Mouse (Mus musculus) neural tube, embryonic 11.5 days (tissue): Measurements from ENCODE around the gene Gm2a. TPM values are rescaled to one million over a fixed set of nuclear protein-coding genes. Genes with fewer than 3 reads are reported as not detected.

Experiments
- ATAC-seq: fragments of 200-750 bp; cut with Nextera tagmentation; 2 replicates; pipeline ENCODE4 v1.8.0; 2017; ENCODE audit warnings: moderate number of reproducible peaks, mild to moderate bottlenecking, moderate TSS enrichment, moderate library complexity; ENCODE audit not compliant: insufficient read depth, low FRiP score, low TSS enrichment
- DNase-seq: peaks from one replicate; pipeline ENCODE4 v3.0.0-alpha.2; 2015; ENCODE audit warnings: low spot score
- H3K27ac ChIP-seq: fragments of 300-500 bp; sonication (generic); 2 replicates; pipeline ENCODE4 v1.5.1; 2014; ENCODE audit warnings: low read depth, mild to moderate bottlenecking, low read length
- H3K27me3 ChIP-seq: fragments of 300-500 bp; sonication (generic); 2 replicates; pipeline ENCODE4 v1.6.1; 2014; ENCODE audit warnings: mild to moderate bottlenecking, low read length, mixed read lengths; ENCODE audit not compliant: control insufficient read depth, insufficient read depth
- H3K36me3 ChIP-seq: fragments of 300-500 bp; sonication (generic); 2 replicates; pipeline ENCODE4 v1.6.1; 2014; ENCODE audit warnings: mild to moderate bottlenecking, low read length, moderate library complexity, mixed read lengths; ENCODE audit not compliant: control insufficient read depth, insufficient read depth
- H3K4me1 ChIP-seq: fragments of 300-500 bp; sonication (generic); 2 replicates; pipeline ENCODE4 v1.6.1; 2014; ENCODE audit warnings: low read length, mixed read lengths; ENCODE audit not compliant: control insufficient read depth, insufficient read depth
- H3K4me2 ChIP-seq: fragments of 300-500 bp; sonication (generic); 2 replicates; pipeline ENCODE4 v1.6.1; 2014; ENCODE audit warnings: low read depth, mild to moderate bottlenecking, moderate library complexity
- H3K4me3 ChIP-seq: fragments of 300-500 bp; sonication (generic); 2 replicates; pipeline ENCODE4 v1.5.1; 2014; ENCODE audit warnings: low read depth, low read length
- H3K9ac ChIP-seq: fragments of 300-500 bp; sonication (generic); 2 replicates; pipeline ENCODE4 v1.6.1; 2014; ENCODE audit warnings: mild to moderate bottlenecking, low read length
- H3K9me3 ChIP-seq: fragments of 300-500 bp; sonication (generic); 2 replicates; pipeline ENCODE4 v1.6.1; 2016; ENCODE audit warnings: low read length; ENCODE audit not compliant: control insufficient read depth
- WGBS: fragments of 180-500 bp; shearing (Covaris S2); extraction: QIAGEN DNeasy Blood & Tissue Kit; methylation state at CpG from one replicate; pipeline ENCODE4 v1.1.7; 2014; 5-methylcytosine and 5-hydroxymethylcytosine counted together
- polyA plus RNA-seq: library from polyadenylated mRNA; unstranded; fragments of >200 nt; fragmentation: Nextera tagmentation; extraction: Ambion mirVana; gene quantifications from 2 replicates; pipeline ENCODE4 v1.2.1, GENCODE M21; 2014

Gene Gm2a
- polyA plus RNA-seq, 1 experiment from 2014 or later: 13.6 TPM

DNA sequence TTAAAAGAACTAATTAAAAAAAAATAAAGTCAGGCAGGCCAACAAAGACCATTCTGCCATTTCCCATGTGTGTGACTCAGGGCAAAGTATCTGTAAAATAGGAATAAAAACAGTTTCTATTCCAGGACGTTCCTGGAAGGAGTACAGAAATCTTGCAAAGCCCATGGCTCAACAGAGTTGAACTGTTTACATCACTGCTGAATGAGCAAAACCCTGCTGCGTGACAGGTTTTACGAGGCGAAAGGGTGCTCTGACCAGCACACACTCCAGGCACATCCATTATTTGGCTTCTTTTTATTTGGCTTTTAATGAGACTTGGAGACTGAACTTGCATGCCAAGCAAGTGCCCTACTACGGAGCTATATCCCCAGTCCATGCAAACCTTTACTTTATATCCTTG, 46.1 kb downstream of the Gm2a start:
- Histone ChIP-seq H3K27ac (no peak overlapping the region), H3K4me3 (no peak overlapping the region), H3K9ac (no peak overlapping the region), H3K4me2 (no peak overlapping the region), H3K9me3 (no peaks in the 10 kb centered on the region), H3K4me1 (no peaks in the 10 kb centered on the region), H3K36me3 (no peaks in the 10 kb centered on the region), H3K27me3 (no peaks in the 10 kb centered on the region)
- no peak for ATAC-seq
- WGBS: 84% methylated on average over 5 of the region's 5 CpGs
- no peak for DNase-seq

GRCm38 (mm10) chr11:55146855-55147254, 48.9 kb downstream of the Gm2a start:
- ATAC-seq: no peak
- H3K36me3 ChIP-seq: no peaks in the 10 kb centered on the region

GRCm38 (mm10) chr11:55147423-55147822, 49.5 kb downstream of the Gm2a start:
- Histone ChIP-seq H3K27me3 (no peaks in the 10 kb centered on the region), H3K9me3 (no peaks in the 10 kb centered on the region), H3K27ac (no peak overlapping the region), H3K4me3 (no peak overlapping the region), H3K4me1 (no peaks in the 10 kb centered on the region), H3K36me3 (no peaks in the 10 kb centered on the region), H3K4me2 (no peak overlapping the region), H3K9ac (no peak overlapping the region)
- 73% methylated on average over 6 of the region's 6 CpGs for WGBS
- DNase-seq: no peak
- ATAC-seq: no peak

More at GRCm38 (mm10) chr11:55146855-55147254, 48.9 kb downstream of the Gm2a start:
- no peak overlapping the region for H3K4me2 ChIP-seq
- no peak overlapping the region for H3K27ac ChIP-seq
- no peak for DNase-seq
- H3K27me3 ChIP-seq: no peaks in the 10 kb centered on the region
- no peaks in the 10 kb centered on the region for H3K4me1 ChIP-seq
- H3K9ac ChIP-seq: no peak overlapping the region
- WGBS: 63% methylated on average over 1 of the region's 1 CpGs
- no peaks in the 10 kb centered on the region for H3K9me3 ChIP-seq
- H3K4me3 ChIP-seq: no peak overlapping the region

DNA sequence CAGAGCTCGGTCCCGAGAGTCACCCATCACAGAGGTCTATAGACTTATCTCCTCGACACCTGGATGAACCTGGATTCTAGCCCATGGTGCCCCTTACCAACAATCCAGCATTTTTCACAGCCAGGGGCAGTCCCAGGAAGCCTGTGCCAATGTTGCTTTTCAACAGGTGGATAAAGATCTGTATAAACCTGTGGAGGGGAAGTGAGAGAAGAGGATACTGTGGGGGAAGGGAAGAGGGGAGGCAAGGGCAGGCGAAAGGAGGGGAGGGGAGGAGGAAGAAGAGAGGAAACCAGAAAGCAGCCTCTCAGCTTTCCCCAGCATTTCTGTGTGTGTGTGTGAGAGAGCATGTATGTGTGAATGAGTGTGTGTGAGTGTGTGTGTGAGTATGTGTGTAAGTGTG, 50.5 kb downstream of the Gm2a start:
- Histone ChIP-seq H3K4me1 (no peaks in the 10 kb centered on the region), H3K27me3 (no peaks in the 10 kb centered on the region), H3K4me2 (no peak overlapping the region), H3K4me3 (no peak overlapping the region), H3K9me3 (no peaks in the 10 kb centered on the region), H3K36me3 (no peaks in the 10 kb centered on the region), H3K27ac (no peak overlapping the region), H3K9ac (no peak overlapping the region)
- ATAC-seq: no peak
- 80% methylated on average over 4 of the region's 4 CpGs for WGBS
- DNase-seq: no peak

DNA sequence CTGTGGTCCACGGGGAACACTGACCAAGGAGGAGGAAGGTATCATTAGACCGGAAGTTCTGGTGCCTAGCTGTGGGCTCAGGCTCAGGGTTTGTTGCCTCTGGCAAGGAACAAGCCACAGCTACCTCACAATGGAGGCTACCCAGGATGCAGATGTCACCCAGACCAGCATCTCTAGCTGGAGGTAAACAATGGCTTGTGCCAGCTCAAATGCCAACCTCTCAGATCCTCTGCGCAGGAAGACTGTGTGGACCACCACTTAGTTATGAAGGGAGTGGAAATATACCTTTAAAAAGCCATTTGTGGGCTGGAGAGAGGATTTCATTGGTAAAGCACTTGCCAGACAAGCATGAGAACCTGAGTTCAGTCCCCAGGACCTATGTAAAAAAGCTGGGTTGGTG, 53.7 kb downstream of the Gm2a start, which contains the start of gene Slc36a3:
Gene Slc36a3, minus strand, starts transcription at position 101 of the 400 bp plus-strand sequence.
- WGBS: 78% methylated on average over 3 of the region's 3 CpGs
- Histone ChIP-seq H3K27me3 (no peaks in the 10 kb centered on the region), H3K36me3 (no peaks in the 10 kb centered on the region), H3K4me1 (no peaks in the 10 kb centered on the region), H3K9me3 (no peaks in the 10 kb centered on the region), H3K4me2 (no peak within 1 kb of the TSS), H3K27ac (no peak within 1 kb of the TSS), H3K9ac (no peak within 1 kb of the TSS), H3K4me3 (no peak within 1 kb of the TSS)
- DNase-seq: no peak
- ATAC-seq: no peak

GRCm38 (mm10) chr11:55154398-55155069, 56.6 kb downstream of the Gm2a start:
- H3K4me3 ChIP-seq: no peak overlapping the region
- H3K4me1 ChIP-seq: no peaks in the 10 kb centered on the region
- H3K9ac ChIP-seq: no peak overlapping the region
- no peaks in the 10 kb centered on the region for H3K9me3 ChIP-seq
- no peak overlapping the region for H3K4me2 ChIP-seq
- H3K36me3 ChIP-seq: no peaks in the 10 kb centered on the region
- DNase-seq (no peak), ATAC-seq (no peak)
- H3K27ac ChIP-seq: no peak overlapping the region
- WGBS: 84% methylated on average over 3 of the region's 3 CpGs
- no peaks in the 10 kb centered on the region for H3K27me3 ChIP-seq

- H3K27me3 ChIP-seq: no peaks in the 10 kb centered on the region
- H3K4me2 ChIP-seq: no peak overlapping the region
- no peak for ATAC-seq
- H3K27ac ChIP-seq: no peak overlapping the region
- H3K9me3 ChIP-seq: no peaks in the 10 kb centered on the region
- no peak for DNase-seq
- H3K36me3 ChIP-seq: no peaks in the 10 kb centered on the region
- H3K4me3 ChIP-seq: no peak overlapping the region
- H3K4me1 ChIP-seq: no peaks in the 10 kb centered on the region
- H3K9ac ChIP-seq: no peak overlapping the region
- WGBS: 79% methylated on average over 6 of the region's 6 CpGs
Measured at GRCm38 (mm10) chr11:55155070-55155421, 57.1 kb downstream of the Gm2a start.

DNA sequence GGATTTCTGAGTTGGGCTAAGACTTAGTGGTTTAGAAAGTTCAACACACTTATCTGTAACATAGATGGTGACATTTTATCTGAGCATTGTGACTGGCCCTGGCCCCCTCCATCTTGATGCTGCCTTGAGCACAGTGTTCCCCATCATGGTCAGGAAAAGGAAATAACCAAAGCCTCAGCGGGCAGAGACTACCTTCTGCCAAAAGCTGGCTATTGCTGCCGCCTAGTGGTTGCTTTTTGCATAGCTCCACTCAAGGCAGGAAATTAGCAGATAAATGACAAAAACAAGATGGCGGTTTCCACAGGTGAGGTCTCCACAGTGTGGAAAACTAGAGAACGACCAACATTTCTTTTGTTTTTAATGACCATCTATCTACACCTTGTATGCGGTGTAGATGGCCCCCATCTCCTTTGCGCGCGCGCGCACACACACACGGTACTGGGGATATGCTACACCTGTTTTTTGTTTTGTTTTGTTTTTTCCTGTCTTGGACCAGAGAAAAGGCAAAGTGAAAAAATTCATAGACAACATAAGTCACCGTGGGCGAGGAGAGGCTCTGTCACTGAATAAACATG, 61.0 kb downstream of the Gm2a start:
- H3K4me1 ChIP-seq: no peaks in the 10 kb centered on the region
- H3K4me3 ChIP-seq: no peak overlapping the region
- 54% methylated on average over 13 of the region's 13 CpGs for WGBS

More for the DNA sequence above, 61.0 kb downstream of the Gm2a start:
- Histone ChIP-seq H3K4me2 (no peak overlapping the region), H3K9ac (no peak overlapping the region), H3K27me3 (no peaks in the 10 kb centered on the region), H3K36me3 (no peaks in the 10 kb centered on the region), H3K9me3 (no peaks in the 10 kb centered on the region), H3K27ac (no peak overlapping the region)
- ATAC-seq (no peak; the same call in 1 of the 2 replicates), DNase-seq (peak; percentile 78)
